Mouse (Mus musculus): ENCODE results near the gene Map3k5.

DNA sequence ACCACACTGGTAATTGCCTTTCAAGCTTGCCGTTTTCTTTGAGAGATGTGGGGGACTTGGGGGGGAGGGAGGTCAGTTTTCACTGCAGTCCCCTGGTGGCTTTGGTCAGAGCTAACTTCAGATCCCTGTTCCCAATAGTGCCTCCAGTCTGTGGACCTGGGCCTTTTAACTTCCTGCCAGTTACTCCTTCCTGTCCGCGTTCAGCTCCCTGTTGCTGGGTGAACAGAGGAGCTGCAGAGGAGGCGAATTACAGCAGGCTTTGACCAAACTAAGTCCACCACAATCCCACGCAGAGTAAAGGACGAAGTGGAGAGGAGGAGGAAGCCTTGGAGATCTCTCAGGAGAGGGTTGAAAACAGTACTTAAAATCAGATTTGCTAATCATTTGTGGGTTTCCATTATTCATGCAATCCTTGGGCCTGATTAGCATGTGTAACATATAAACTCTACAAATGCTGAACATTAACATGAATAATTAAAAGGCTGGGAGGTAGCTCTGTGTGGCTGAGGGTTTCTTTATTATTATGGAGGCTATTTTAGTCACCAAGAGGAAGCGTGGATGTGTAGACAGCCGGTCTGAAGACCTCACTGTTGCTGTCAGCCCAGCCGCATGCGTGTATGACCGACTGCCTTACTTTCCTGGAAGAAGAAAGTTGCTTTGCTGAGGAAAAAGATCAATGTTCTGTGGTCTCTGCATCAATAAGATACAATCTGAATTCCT lies 247.6 kb downstream of the Map3k5 start:
- TF ChIP-seq POLR2A (IDR thresholded peaks at IDR 0.05; ENCODE audit: low read depth, low read length) (no peak), CTCF (IDR thresholded peaks at IDR 0.05; ENCODE audit: extremely low read depth, insufficient read length, insufficient replicate concordance, low read depth, low read length) (no peak)
